Mouse (Mus musculus) embryo, embryonic 11 days (tissue): Measurements from ENCODE around the gene Fahd1.
A peak's percentile ranks its signal among the peaks of the same experiment; 100 is the strongest.

Source experiments
- DNase-seq: peaks from one replicate; pipeline ENCODE4 v3.0.0-alpha.2; 2015

Fahd1 gene

DNA sequence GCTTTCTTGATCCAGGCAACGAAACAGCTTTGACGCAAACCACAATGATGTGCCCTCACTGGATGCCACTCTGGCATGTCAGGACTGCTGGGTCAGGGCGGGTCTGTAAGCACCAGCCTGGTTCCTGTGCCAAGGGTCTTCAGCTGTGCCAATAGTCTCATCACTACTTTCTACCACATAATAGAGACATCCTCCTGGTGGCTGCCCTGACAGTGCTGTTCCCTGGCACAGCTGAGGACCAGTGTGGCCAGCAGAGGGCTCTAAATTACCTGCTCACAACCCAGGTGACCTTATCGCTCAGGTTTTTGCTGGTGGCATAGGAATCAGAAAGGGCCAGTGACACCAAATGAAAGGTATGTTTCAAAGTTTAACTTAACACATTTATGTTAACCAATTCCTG lies 9.0 kb downstream of the Fahd1 start:
- no peak for DNase-seq

DNA sequence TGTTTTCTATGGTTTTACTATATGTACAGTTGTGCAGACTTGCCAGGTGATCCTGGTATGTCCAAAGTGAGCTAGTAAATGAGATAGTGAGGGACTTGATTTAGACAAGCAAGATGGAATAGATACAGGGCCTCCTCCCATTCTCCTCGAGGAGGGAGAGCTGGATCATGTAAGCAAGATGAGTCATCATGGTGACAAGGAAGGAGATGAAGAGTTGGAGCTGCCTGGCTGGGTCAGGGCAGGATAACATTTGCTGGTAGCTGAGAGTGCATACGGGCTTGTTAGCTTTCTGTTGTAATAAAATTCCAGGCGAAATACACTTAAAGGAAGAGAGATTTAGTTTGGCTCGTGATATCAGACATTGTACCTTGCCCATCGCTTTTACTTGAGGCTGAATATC lies 9.8 kb downstream of the Fahd1 start:
- DNase-seq = no peak

DNA sequence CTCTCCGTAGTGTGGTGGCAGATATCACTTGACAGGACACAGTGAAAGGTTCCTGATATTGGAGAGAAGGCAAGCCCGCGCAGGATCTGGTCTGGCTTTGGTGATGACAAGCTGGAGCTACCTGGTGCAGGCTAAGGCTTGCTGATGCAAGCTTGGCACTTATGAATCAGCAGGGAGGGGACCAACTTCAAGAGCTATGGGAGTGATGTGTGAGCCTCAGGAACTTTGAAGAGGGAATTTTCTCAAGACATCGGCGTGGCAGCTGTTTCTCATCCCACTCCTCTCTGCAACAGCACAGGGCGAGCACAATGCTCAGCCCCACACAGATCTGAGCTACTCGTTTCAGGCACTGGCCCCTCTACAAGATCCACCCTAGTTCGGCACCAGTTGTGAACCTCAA lies 10.3 kb downstream of the Fahd1 start, which contains the start of gene Hagh:
Gene Hagh (plus strand): TSS at position 302 of the 400 bp plus-strand sequence.
- DNase-seq = no peak

DNA sequence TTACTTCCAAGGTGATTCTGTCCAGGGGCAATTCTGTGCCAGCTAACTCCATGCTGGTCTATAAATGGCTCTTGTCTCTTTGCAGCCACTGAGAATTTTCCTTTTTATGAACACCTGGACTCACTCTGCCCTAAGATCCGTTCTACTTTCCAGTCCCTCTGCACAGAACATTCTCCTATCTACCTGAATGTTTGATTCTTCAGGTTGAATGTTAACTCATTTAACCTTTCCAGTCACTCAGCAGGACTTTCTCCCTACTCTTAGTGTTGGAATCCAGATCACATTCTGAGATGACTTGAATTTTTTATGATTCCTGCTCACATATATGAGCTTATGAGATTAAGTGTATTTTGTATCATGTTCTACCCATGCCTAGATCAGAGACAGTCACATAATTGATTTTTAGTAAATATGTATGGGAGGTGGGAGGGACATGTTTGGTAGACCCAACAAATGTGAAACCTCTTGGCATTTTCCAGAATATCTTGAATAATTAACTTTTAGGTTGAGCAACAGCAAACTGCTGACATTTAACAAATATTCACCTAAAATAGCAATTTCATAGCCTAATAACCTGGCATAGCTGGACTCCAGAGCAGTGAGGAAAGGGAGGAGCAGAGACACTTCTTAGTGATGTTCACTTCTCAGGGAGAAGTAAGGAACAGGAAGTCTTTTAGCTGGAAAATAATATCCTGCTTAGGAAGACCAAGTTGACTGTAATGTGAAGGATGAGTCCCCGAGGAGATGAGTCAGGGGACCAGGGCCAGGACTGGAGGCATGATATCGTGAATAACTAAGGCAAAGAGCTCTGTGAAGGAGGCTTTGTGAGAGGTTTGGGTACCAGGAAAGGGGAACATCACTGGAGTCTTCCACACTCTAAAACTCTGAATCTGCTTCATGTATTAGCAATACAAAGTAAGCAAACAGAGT lies 28.5 kb downstream of the Fahd1 start:
- DNase-seq = no peak

DNA sequence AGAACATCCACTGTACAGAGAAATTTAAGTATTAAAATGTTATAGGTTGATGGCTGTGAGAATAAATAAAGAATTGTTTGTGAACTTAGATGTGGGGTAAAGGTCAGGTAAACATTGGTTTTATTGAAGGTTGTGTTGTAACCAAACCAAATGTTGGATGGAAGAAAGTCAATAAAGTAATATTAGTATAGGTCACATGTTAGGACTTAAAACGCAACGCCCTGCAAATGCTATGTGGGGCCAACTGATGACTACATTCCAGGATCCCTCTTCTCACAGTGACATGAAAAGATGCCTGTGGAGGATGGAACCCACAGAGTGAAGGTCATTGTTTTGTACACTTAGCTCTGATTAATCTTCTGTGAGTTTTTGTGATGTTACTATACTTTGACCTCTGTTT lies 30.7 kb downstream of the Fahd1 start:
- DNase-seq = no peak

DNA sequence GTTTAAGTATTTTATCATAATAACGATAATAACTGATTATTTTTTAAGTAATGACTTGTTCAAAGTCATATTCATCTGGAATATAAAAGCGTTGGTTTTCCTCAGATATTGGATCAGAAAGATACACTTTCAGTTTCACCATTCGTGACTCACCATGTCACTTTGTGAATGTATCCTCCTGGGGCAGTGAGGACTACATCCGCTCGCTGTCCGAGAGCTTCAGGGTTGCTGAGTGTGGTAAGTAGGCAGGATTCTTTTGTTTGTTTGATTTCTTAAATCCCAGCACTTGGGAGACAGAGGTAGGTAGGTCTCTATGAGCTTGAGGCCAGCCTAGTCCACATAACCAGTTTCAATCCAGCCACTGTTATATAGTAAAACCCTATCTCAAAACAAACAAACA lies 32.0 kb downstream of the Fahd1 start:
- no peak for DNase-seq

DNA sequence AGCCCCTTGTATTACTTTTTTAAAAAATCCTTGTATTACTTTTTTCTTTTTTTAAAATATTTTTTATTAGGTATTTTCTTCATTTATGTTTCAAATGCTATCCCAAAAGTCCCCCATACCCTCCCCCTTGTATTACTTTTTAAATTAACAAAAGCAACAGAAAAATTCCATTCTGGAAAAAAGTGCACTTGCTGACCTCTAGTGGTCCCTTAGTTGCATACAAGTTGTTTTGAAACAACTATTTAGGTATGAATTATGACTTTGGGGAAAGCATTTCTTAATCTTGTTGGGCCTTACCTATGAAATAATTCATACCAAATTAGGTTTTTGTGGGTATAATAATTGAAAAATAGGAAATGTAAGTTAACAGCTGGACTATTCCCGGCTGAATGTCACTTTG lies 32.7 kb downstream of the Fahd1 start:
- DNase-seq = peak; percentile 39

DNA sequence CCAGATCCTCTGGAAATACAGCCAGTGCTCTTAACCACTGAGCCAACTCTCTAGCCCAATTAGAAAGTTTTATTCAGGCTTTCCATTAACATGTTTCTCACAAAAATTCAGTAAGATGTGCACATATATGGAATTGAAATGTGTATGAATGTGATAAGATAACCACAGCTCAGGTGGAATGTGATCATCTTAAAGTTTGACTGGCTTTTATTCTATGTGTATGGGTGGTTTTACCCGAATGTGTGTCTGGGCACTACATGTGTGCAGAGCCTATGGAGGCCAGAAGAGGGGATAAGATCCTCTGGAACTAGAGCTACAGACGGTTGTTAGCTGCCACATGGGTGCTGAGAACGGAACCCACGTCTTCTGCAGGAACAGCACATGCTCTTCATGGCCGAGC lies 34.9 kb downstream of the Fahd1 start:
- DNase-seq = no peak

DNA sequence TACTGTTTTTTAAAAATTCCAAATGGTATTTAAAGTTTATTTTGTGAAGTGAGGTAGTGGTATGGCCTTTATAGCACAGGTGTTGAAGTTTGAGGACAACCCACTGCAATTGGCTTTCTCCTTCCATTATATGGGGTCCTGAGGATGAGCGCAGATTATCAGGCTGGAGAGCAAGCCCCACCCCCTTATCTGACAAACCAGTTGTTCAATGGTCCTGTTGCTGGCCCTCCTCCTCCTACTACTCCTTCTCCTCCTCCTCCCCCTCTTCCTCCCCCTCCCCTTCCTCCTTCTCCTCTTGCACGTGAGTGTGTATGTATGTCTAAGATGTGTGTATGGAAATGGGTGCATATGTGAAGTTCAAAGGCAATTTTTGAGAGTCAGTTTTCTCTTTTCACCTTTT lies 37.9 kb downstream of the Fahd1 start:
- DNase-seq = no peak

DNA sequence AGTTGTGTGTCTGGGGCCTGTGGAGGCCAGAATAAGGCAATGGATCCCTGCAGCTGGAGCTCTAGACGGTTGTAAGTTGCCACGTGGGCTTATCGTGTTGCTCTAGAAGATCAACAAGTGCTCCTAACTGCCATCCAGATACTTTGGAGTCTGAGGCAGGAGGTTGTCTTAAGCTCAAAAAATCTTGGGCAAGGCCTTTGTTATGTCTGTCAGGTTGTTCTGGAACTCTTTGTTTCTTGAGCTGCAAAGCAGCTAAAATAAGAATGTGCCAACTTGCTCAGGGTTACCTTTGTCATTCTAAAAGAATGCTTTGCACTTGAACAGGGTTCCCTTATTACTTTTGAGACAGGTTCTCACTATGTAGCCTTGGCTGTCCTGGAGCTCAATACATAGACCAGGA lies 39.0 kb downstream of the Fahd1 start:
- no peak for DNase-seq

DNA sequence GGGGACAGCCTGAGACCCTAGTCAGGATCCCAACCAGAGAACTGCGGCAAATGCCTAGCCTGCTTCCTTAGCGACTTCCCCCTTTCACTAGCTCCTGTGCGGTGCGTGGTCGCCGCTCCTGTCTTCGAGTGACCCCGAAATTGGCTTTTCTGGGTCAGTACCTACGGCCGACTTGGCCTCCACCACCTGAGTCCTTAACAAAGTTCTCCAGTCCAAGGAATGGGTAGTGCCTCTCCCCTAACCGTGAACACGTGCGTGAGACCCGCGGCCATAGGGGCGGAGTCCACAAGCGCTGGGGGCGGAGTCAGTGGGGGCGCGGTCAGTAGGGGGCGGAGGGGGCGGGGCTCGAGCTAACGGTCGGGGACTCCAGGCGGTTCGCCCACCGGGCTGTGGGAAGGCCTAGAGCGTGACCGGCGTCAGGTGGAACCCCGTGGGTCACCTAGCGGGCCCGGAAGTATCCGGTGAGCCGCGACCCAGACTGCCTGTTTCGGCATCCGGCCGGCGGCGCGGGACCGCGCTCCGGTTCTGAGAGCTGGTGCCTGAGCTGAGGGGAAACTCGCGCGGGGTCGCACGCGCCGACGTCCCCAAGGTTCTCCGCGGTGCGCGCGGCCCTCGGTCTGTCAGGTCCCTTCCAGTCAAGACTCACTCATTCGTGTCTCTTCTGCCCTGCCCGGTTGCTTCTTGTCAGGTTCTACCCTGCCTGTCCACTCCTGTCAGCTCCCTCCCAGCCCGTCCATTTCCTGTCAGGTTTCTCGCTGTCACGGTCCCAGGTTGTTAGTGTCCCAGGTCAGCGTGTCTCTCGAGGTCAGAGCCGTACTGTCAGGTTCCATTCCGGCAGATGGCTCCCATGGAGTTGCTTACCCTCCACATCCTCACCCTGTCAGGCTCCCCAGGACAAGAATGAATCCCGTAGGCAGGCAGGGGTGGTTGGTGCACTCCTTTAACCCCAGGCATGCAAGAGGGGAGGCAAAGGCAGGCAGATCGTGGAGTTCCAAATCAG lies 45.9 kb downstream of the Fahd1 start, which contains the start of gene Meiob:
Gene Meiob (plus strand): TSS at position 338 of the 1,000 bp plus-strand sequence.
- peak; percentile 93 for DNase-seq

DNA sequence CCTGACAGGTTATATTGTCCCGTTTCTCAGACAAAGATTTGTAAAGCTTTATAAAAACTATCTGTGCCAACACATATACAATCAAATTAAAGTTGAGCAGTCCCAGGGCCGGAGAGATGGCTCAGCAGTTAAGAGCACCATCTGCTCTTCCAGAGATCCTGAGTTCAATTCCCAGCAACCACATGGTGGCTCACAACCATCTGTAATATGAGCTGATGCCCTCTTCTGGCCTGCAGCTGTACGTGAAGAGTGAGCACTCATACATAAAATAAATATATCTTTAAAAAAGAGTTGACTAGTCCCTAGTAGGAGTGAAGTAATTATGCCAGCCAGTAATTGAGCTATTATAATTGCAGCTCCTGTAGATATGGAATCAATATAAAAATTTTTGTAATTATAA lies 49.6 kb downstream of the Fahd1 start:
- DNase-seq = no peak

DNA sequence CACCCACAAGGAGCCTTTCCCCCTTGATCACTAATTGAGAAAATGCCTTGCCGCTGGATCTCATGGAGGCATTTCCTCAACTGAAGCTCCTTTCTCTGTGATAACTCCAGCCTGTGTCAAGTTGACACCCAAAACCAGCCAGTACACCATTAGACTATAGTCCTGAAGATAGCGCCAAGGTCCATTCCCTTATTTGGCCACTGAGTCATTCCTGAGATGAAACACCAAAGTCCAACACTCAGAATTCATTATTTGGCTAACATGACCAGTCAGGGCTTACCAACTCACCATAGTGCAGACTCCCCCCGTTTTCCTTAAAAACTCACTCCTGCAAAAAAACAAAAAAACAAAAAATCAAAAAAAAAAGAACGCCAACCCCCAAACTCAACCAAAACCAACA lies 50.7 kb downstream of the Fahd1 start:
- no peak for DNase-seq
